Mouse (Mus musculus) left cerebral cortex, postnatal 14 days (tissue): Measurements from ENCODE around the gene Snai1. TPM values are rescaled to one million over a fixed set of nuclear protein-coding genes. Genes with fewer than 3 reads are reported as not detected.

ENCODE experiments used
- DNase-seq, 2 experiments: peaks; one replicate each; pipeline ENCODE4 v3.0.0; 2021 to 2022; ENCODE audit warnings: low spot score in 2 of 2, mixed read lengths in 1 of 2
- intact Hi-C: fragments of 180-260 bp; cut with DNase I; formaldehyde crosslinking; loops from one replicate; pipeline ENCODE4 v1.15.1; 2025
- long read RNA-seq, 2 experiments: library from polyadenylated mRNA; stranded (forward); transcript quantifications; one replicate each; pipeline ENCODE4 v2.0.0; 2021
- total RNA-seq, 2 experiments: library from RNA; stranded (reverse); gene quantifications; 2 replicates each; pipeline ENCODE4 v1.2.3; 2021

Snai1 gene
- under 1 TPM; 0.86 to 0.95 TPM for total RNA-seq
- long read RNA-seq, experiment 1: 0 reads
- long read RNA-seq, experiment 2: 0 reads

DNA sequence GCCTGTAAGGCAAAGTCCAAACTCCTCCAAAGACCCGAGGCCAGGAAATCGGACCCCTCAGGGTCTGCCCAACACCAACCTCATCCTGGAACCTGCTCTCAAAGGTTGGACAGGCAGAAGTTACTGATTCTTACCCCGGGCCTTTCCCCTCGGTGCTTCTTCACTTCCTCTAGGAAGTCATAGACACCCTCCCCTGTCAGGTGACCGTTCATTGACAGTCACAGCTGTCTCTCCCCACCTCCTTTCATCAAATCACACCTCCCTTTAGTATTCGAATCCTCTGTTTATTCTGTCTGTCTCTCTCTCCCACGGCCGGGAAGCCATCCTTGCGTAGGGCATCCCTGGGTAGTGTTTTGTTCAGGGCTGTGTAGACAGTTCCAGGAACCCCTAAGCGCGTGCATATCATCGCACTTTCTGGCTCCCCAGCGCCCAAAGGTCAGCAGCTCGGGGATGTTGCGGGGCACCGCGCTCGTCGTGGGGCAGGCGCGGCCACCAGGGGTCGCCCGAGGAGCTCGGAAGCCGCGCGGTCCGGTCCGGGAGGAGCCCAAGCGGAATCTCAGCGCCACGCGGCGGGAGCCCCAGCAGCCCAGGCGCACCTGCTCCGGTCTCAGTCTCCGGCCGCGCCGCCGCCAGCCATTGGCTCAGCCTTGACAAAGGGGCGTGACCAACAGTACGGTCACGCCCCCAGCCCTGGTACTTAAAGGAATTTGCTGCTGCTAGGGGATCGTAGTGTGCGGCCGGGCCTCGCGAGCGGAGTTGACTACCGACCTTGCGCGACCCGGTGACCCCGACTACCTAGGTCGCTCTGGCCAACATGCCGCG lies at the start of gene Snai1:
Snai1 (plus strand) TSS at position 720 of the 822 bp plus-strand sequence.
- DNase-seq: peak; percentile 78 to 81
- intact Hi-C loops: loop anchor here (1.0 kb wide), 1 partner anchor 68 kb away; no protein-coding TSS in a partner anchor

DNA sequence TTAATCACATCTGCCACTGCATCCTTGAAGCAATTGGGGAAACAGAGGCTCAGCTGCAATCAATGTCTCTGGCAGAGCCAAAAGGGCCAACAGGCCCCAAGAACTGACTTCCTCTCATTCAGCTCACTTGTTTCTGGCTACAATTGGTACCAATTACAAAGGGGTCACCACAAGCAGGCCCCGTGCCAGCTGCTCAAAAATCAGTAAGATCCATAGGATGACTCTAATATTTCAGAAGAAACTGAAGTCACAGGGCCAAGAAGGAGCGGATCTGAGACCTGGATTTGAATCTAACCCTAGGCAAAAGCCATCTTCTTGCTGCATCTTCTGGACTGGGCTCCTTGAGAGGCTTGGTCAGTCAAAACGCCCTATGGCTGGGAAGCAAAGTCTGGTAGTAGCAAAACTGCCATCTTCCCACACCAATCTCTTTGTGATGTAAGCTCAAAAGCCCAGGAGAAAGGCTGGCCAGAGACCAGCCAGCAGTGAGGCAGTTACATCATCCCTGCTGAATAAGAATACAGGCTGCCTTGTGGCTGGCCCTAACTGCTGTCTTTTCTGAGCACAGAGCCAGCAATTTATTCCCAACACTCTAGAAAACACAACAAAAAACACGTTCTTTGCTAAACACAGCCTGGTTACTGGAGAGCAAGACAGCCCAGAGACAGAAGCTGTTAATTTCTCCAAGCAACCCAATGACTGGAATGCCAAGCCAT lies 47.0 kb upstream of the Snai1 start:
- peak; percentile 66 to 89 for DNase-seq
- intact Hi-C loops: loop anchor here (10.0 kb wide), 1 partner anchor 416 kb away; no protein-coding TSS in a partner anchor

- intact Hi-C loops: loop anchor here (10.0 kb wide), 1 partner anchor 417 kb away; no protein-coding TSS in a partner anchor
- DNase-seq: no peak
These were observed 46.0 kb upstream of the Snai1 start, which contains the start of gene Rnf114 for GRCm38 (mm10) chr2:167491757-167492708. TSS of gene Rnf114 (plus strand) at chr2:167492645.

- intact Hi-C loops: loop anchor here (10.0 kb wide), 1 partner anchor 418 kb away; no protein-coding TSS in a partner anchor
- peak; percentile 92 to 95 for DNase-seq
These were observed 45.0 kb upstream of the Snai1 start, which contains the start of gene Spata2 for GRCm38 (mm10) chr2:167492713-167493636. TSS of gene Spata2 (minus strand) at chr2:167492887.

DNA sequence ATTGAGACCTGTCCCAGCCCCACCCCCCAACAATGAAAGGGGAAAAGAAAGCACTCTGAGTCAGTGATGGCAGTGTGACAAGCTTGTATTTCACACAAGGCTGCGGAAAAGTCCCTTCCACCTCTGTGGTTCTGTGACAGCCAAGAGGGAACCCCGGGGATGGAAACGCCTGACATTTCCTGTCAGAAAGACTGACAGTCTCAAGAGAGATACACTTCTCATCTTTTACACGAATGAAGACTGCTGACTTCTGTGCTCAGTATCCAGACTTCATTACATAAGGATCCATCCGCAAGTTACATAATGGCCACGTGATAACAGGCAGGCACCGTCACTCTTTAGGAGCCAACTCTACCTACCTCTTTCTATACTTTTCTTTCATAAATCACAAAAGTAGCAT lies 41.6 kb upstream of the Snai1 start:
- intact Hi-C loops: loop anchor here (10.0 kb wide), 1 partner anchor 422 kb away; no protein-coding TSS in a partner anchor
- DNase-seq: no peak

DNA sequence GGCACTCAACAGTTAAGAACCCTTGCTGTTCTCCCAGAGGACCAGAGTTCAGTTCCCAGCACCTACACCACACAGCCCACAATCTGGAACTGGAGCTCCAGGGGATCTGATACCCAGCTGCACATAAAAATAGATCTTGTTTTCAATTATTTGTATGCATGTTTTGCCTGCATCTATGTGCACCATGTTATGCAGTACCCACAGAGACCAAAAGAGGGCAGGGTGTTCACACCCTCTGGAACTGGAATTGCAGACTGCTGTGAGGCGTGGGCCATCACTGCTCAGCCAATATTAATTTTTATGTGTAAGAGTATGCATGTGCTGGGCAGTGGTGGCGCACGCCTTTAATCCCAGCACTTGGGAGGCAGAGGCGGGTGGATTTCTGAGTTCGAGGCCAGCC lies 40.7 kb upstream of the Snai1 start:
- intact Hi-C loops: loop anchor here (10.0 kb wide), 1 partner anchor 422 kb away; no protein-coding TSS in a partner anchor
- no peak for DNase-seq

GRCm38 (mm10) chr2:167502554-167503252 lies 35.3 kb upstream of the Snai1 start:
- intact Hi-C loops: no loop called here
- DNase-seq: no peak

DNA sequence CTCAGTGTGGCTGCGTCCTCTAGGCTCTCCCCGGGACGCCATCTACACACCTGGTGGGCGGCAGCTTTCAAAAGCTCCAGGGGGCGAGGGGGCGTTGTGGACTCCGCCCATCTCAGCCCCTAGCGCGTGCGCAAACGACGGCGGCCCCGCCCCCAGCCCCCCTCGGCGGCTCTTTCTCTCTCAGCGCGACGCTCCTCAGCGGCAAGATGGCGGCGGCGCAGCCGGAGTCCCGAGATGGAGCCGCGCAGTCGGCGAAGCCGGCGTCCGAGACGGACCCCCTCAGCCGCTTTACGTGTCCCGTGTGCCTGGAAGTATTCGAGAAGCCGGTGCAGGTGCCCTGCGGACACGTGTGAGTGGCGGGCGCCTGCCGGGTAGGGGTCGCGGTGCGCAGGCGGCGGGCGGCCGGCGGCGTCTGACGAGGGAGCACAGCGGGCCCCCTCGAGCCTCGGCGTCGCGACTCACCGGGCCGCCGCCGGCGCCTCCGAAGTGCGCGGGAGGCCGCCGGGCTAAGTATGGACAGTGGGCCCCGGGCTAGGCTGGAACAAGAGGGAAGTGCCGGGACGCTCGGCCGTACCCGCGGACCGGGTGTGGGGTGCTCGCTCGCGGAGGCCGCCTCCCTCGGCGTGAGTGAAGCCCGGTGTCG lies 34.6 kb upstream of the Snai1 start:
- intact Hi-C loops: no loop called here
- peak; percentile 86 to 90 for DNase-seq

DNA sequence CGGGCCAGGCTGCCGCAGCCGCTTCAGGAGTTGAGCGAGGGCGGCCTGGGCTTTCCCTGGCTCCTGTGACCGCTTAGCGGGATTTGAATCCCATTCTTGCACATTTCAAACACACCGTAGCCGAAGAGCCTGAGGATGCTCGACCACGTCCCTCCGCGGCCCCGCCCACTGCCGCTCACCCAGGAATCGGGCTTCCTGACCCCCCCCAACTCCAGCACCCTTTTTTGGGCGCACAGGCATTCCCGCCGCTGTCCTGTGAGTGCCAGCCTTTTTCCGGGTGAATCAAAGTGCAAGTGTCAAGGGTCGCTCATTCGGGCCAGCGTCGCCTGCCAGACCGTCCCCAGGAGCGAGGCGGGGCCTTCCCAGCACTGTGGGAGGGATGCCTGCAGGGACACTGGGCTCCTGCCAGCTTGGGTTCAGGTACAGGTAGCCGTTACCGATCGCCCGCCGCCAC lies 34.1 kb upstream of the Snai1 start:
- intact Hi-C loops: no loop called here
- no peak for DNase-seq

DNA sequence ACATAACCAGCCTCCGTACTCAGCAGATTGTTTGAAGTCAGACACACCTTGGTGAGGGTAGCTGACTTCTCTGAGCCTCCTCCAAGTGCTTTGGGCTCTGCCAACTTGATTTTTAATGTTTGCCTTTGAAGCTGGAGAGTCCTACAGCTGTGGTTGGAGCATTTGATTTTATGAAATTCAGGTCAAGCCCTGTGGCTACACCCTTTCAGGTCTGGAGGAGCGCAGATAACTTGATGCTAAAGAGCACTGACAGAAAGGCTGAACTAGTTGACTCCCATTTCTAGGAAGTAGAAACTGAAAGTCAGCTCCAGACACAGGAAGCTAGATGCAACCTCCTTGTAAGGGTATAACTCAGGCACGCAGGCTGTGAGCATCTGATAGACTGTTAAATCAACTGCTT lies 32.9 kb upstream of the Snai1 start:
- intact Hi-C loops: no loop called here
- DNase-seq: no peak

DNA sequence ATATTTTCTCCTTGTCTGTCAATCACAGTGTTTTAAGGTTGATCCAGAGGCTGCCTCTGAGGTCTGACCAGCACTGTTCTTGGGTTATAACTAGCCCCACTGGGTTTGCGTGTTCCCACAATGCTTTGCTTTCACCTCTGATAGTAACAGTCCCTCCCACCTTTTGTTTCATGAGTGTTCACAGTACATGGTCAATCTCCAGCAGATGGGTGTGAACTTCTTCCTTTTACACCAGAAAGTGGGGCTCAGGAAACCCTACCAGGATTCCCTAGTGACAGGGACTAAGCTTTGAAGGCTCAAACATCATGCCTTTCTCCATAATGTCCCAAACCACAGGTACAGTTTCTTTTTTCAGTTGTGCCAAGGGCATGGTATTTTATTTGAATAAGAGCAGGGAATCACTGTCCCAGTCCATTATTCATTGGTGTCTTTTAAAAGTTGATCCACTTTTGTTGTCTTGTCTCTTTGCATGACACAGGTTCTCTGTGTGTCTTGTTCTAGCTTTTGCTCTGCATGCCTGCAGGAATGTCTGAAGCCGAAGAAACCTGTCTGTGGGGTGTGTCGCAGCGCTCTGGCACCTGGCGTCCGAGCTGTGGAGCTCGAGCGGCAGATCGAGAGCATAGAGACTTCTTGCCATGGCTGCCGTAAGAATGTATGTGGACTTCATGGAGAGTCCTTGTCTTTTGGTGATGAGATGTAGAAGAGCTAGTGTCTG lies 31.3 kb upstream of the Snai1 start:
- intact Hi-C loops: no loop called here
- DNase-seq: no peak

DNA sequence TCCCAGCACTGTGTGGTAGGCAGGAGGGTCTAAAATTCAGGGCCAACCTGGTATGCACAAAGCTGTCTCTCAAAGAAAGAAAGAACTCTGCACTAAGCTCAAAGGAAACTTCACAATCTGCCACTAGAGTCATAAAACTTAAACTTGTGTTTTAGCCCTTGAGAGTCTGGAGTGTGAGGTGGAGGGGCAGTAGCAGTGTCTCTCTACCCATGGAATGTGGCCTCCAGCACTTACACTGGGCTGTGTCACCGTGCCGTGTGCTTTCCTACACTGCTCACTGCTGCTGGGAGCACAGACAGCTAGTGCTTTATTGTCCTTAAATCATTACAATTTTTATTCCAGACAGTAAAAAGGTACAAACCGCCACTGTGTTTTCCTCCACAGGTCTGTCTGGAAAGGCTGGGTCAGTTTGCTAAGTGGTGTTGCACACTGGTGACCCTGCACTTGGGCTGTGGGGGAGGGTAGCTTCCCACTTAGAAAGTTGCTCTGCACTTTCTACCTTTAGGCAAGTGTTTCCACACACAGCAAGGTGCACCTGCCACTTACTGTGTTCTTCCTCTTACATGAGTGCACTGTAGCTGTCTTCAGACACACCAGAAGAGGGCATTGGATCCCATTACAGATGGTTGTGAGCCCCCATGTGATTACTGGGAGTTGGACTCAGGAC lies 30.1 kb upstream of the Snai1 start:
- intact Hi-C loops: no loop called here

DNA sequence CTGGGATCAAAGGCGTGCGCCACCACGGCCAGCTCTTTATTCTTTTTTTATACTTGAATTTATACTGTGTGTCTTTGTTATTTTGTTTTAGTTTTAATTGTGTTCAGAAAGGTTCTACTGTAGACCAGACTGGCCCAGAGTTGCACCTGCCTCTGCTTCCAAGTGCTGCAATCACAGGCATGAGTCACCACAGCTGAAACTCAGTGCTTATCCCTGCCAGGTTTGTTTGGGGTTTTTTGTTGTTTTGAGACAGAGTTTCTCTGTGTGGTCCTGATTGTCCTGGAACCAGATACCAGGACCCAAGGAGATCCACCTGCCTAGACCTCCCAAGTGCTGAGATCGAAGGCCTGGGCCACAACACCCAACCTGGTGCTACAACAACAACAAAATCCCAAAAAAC lies 29.4 kb upstream of the Snai1 start:
- DNase-seq: no peak
- intact Hi-C loops: no loop called here

More for the DNA sequence above, 30.1 kb upstream of the Snai1 start:
- DNase-seq: no peak

DNA sequence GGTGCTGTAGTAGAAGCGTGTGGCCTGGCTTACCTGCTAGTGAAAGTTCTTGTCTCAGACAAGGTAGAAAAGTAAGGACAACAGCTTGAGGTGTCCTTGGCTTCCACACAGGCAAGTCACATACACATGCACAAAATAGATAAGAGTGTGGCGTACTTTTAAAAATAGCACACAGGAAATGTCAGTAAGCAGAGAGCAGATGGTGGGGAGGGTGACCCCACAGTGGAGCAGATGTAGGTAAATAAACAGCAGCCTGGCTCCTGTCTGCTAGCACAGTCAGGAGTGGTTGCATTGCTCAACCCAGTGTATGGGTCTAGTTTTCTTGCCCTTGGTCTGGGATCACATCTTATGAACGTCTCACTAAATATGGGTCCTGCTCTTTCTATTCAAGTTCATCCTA lies 27.5 kb upstream of the Snai1 start:
- no peak for DNase-seq
- intact Hi-C loops: no loop called here

GRCm38 (mm10) chr2:167512365-167512764 lies 25.6 kb upstream of the Snai1 start:
- intact Hi-C loops: no loop called here
- DNase-seq: no peak

- DNase-seq: no peak
- intact Hi-C loops: no loop called here
These were observed 25.0 kb upstream of the Snai1 start for GRCm38 (mm10) chr2:167512970-167513369.
